In genomic region chr2:167544456-167544855, GRCm38 (mm10) we compare ENCODE assay signal across 9 mouse cellular contexts. TPM values are rescaled to one million over a fixed set of nuclear protein-coding genes. Genes with fewer than 3 reads are reported as not detected.
DNase-seq lines count a peak whose midpoint lies in the region; ATAC-seq and TF ChIP-seq lines count a peak whose summit lies in the region.
"Had no signal": no experiment of that assay in that cellular context is flagged by ENCODE, and none has a peak within 500 bp of the region (broad histone marks: within the 10 kb centered on the region; RNA-seq: fewer than 3 reads in every experiment).

No protein-coding gene starts in this region.

- H3K9me3 ChIP-seq in hindbrain, embryonic 10.5 days = no peaks in the 10 kb centered on the region
- H3K9me3 ChIP-seq in hindbrain, postnatal 0 days (ENCODE audit: low read length) = no peaks in the 10 kb centered on the region
- no peaks in the 10 kb centered on the region for H3K9me3 ChIP-seq in heart, postnatal 0 days (replicated peaks; ENCODE audit: control insufficient read depth, low read length)
- H3K9me3 ChIP-seq in liver, embryonic 13.5 days (replicated peaks) = no peaks in the 10 kb centered on the region

- no peak for TF ChIP-seq EP300 in heart, postnatal 0 days (IDR thresholded peaks at IDR 0.05; ENCODE audit: low read depth)

- DNase-seq in hindbrain, embryonic 10.5 days (ENCODE audit: low spot score) = no peak
- DNase-seq in hindbrain, postnatal 0 days (ENCODE audit: low spot score) = no peak
- DNase-seq in NIH3T3 (ENCODE audit: low read depth) = peak; percentile 46
- no peak for DNase-seq in heart, postnatal 0 days (ENCODE audit: low spot score)
- DNase-seq in liver, embryonic 13.5 days = no peak
- no peak for DNase-seq in layer of hippocampus, postnatal 25 days (ENCODE audit: extremely low spot score in 1 of 2, low spot score in 1 of 2)
- DNase-seq in c-Kit-positive CD71-positive TER-119-positive erythroid progenitor cells, embryonic 14.5 days (ENCODE audit: low spot score) = no peak
- DNase-seq: adrenal gland, postnatal 10 days had no signal

- WGBS in hindbrain, embryonic 10.5 days = 59% methylated on average over 5 of the region's 5 CpGs
- WGBS in hindbrain, postnatal 0 days = 65% methylated on average over 5 of the region's 5 CpGs
- WGBS in heart, postnatal 0 days = 63% methylated on average over 5 of the region's 5 CpGs
- 45% methylated on average over 5 of the region's 5 CpGs for WGBS in liver, embryonic 13.5 days (ENCODE audit: insufficient replicate concordance)

- peak overlapping the region; percentile 86 for H3K27ac ChIP-seq in hindbrain, embryonic 10.5 days
- H3K27ac ChIP-seq in hindbrain, postnatal 0 days = no peak overlapping the region
- peak overlapping the region; percentile 86 for H3K27ac ChIP-seq in heart, postnatal 0 days (ENCODE audit: low read depth)
- H3K27ac ChIP-seq in liver, embryonic 13.5 days = peak overlapping the region; percentile 75; the same call in 1 of the 2 replicates

- no peak overlapping the region for H3K9ac ChIP-seq in hindbrain, postnatal 0 days (replicated peaks; ENCODE audit: low read length)
- H3K9ac ChIP-seq in heart, postnatal 0 days (replicated peaks; ENCODE audit: low read depth, low read length) = no peak overlapping the region
- no peak overlapping the region for H3K9ac ChIP-seq in liver, embryonic 13.5 days

- H3K4me3 ChIP-seq in hindbrain, embryonic 10.5 days = 0 out of 2 replicates have a peak overlapping the region, but pooled peaks have one; percentile 1
- no peak overlapping the region for H3K4me3 ChIP-seq in hindbrain, postnatal 0 days (ENCODE audit: low read length)
- H3K4me3 ChIP-seq in heart, postnatal 0 days (ENCODE audit: low read depth, low read length) = no peak overlapping the region
- no peak overlapping the region for H3K4me3 ChIP-seq in liver, embryonic 13.5 days (replicated peaks)

- H3K4me2 ChIP-seq in hindbrain, postnatal 0 days (ENCODE audit: low read depth, low read length) = no peak overlapping the region
- H3K4me2 ChIP-seq in heart, postnatal 0 days (ENCODE audit: low read depth, low read length) = no peak overlapping the region
- no peak overlapping the region for H3K4me2 ChIP-seq in liver, embryonic 13.5 days

- TF ChIP-seq CTCF in hindbrain, postnatal 0 days (IDR thresholded peaks at IDR 0.05; ENCODE audit: low read depth) = no peak
- no peak for TF ChIP-seq CTCF in heart, postnatal 0 days (IDR thresholded peaks at IDR 0.05; ENCODE audit: low read depth)

- peaks cover 59% of the 10 kb centered on the region for H3K4me1 ChIP-seq in hindbrain, embryonic 10.5 days (replicated peaks)
- no peaks in the 10 kb centered on the region for H3K4me1 ChIP-seq in hindbrain, postnatal 0 days (ENCODE audit: insufficient read depth, low read length)
- H3K4me1 ChIP-seq in heart, postnatal 0 days (ENCODE audit: control insufficient read depth, insufficient read depth) = peaks cover 11% of the 10 kb centered on the region
- H3K4me1 ChIP-seq in liver, embryonic 13.5 days (replicated peaks) = peaks cover 22% of the 10 kb centered on the region

- peaks cover 40% of the 10 kb centered on the region for H3K27me3 ChIP-seq in hindbrain, embryonic 10.5 days (ENCODE audit: insufficient read depth, poor library complexity, severe bottlenecking)
- no peaks in the 10 kb centered on the region for H3K27me3 ChIP-seq in hindbrain, postnatal 0 days (ENCODE audit: insufficient read depth, low read length)
- H3K27me3 ChIP-seq in heart, postnatal 0 days (ENCODE audit: control insufficient read depth, insufficient read depth, low read length) = no peaks in the 10 kb centered on the region
- H3K27me3 ChIP-seq in liver, embryonic 13.5 days = peaks cover 23% of the 10 kb centered on the region

- ATAC-seq in hindbrain, postnatal 0 days = no peak
- ATAC-seq in heart, postnatal 0 days (ENCODE audit: insufficient read depth, low read depth) = no peak
- ATAC-seq in liver, embryonic 13.5 days (ENCODE audit: low read depth) = no peak
- ATAC-seq in megakaryocyte progenitor cell, adult 5-6 weeks (replicated peaks; ENCODE audit: poor library complexity) = no peak

- peaks cover 12% of the 10 kb centered on the region for H3K36me3 ChIP-seq in hindbrain, embryonic 10.5 days
- H3K36me3 ChIP-seq in hindbrain, postnatal 0 days (ENCODE audit: insufficient read depth, low read length) = no peaks in the 10 kb centered on the region
- 0 out of 2 replicates have a peak, but pooled peaks cover 4% of the 10 kb centered on the region for H3K36me3 ChIP-seq in heart, postnatal 0 days (replicated peaks; ENCODE audit: control insufficient read depth, insufficient read depth, low read length)
- H3K36me3 ChIP-seq in liver, embryonic 13.5 days = no peaks in the 10 kb centered on the region; the same call in 1 of the 2 replicates

RNA-seq across cellular contexts. Expression of gene Snai1, which starts 6.5 kb away (rescaled TPM):
- polyA plus RNA-seq in hindbrain, embryonic 10.5 days (2016; fragmentation: Nextera tagmentation; extraction: Ambion mirVana) = 45.3 and 45.5 TPM in 2 replicates
- 0.93 and 1.2 TPM in 2 replicates for total RNA-seq in hindbrain, postnatal 0 days (2014; rRNA removed)
- polyA plus RNA-seq in hindbrain, postnatal 0 days (2015; fragmentation: Nextera tagmentation; extraction: Ambion mirVana) = 3.6 and 4.3 TPM in 2 replicates
- total RNA-seq in heart, postnatal 0 days (2014; rRNA removed; ENCODE audit: low replicate concordance) = 1.5 TPM in 1 of 2 replicates, not detected in the other
- polyA plus RNA-seq in heart, postnatal 0 days (2015; fragmentation: Nextera tagmentation; extraction: Ambion mirVana) = 6.0 and 7.0 TPM in 2 replicates
- 1.8 and 2.5 TPM in 2 replicates for polyA plus RNA-seq in liver, embryonic 13.5 days (2015; fragmentation: Nextera tagmentation; extraction: Ambion mirVana)
- under 1 TPM; 0.27 to 0.75 TPM for total RNA-seq in layer of hippocampus, postnatal 25 days (2021)
- not detected in 2 replicates for total RNA-seq in megakaryocyte progenitor cell, adult 5-6 weeks (2015)
- total RNA-seq in megakaryocyte progenitor cell, adult 5-6 weeks (2017) = 0.33 and 0.44 TPM in 2 replicates

RNA-seq across cellular contexts. Expression of gene Spata2, which starts 51.8 kb away (rescaled TPM):
- 20.1 and 25.1 TPM in 2 replicates for polyA plus RNA-seq in hindbrain, embryonic 10.5 days (2016; fragmentation: Nextera tagmentation; extraction: Ambion mirVana)
- total RNA-seq in hindbrain, postnatal 0 days (2014; rRNA removed) = 41.3 and 45.6 TPM in 2 replicates
- polyA plus RNA-seq in hindbrain, postnatal 0 days (2015; fragmentation: Nextera tagmentation; extraction: Ambion mirVana) = 27.6 and 29.4 TPM in 2 replicates
- total RNA-seq in heart, postnatal 0 days (2014; rRNA removed; ENCODE audit: low replicate concordance) = 17.2 and 17.6 TPM in 2 replicates
- 9.1 and 12.2 TPM in 2 replicates for polyA plus RNA-seq in heart, postnatal 0 days (2015; fragmentation: Nextera tagmentation; extraction: Ambion mirVana)
- polyA plus RNA-seq in liver, embryonic 13.5 days (2015; fragmentation: Nextera tagmentation; extraction: Ambion mirVana) = 7.0 and 9.4 TPM in 2 replicates
- total RNA-seq in layer of hippocampus, postnatal 25 days (2021) = 10 to 100 TPM; 78.7 to 83.9 TPM
- 10.5 and 11.8 TPM in 2 replicates for total RNA-seq in megakaryocyte progenitor cell, adult 5-6 weeks (2015)
- 7.4 and 7.7 TPM in 2 replicates for total RNA-seq in megakaryocyte progenitor cell, adult 5-6 weeks (2017)

RNA-seq across cellular contexts. Expression of gene Rnf114, which starts 52.0 kb away (rescaled TPM):
- 137 TPM in 2 replicates for polyA plus RNA-seq in hindbrain, embryonic 10.5 days (2016; fragmentation: Nextera tagmentation; extraction: Ambion mirVana)
- 68.7 and 89.6 TPM in 2 replicates for total RNA-seq in hindbrain, postnatal 0 days (2014; rRNA removed)
- 79.8 and 85.8 TPM in 2 replicates for polyA plus RNA-seq in hindbrain, postnatal 0 days (2015; fragmentation: Nextera tagmentation; extraction: Ambion mirVana)
- total RNA-seq in heart, postnatal 0 days (2014; rRNA removed; ENCODE audit: low replicate concordance) = 90.0 and 102 TPM in 2 replicates
- 63.6 and 73.9 TPM in 2 replicates for polyA plus RNA-seq in heart, postnatal 0 days (2015; fragmentation: Nextera tagmentation; extraction: Ambion mirVana)
- polyA plus RNA-seq in liver, embryonic 13.5 days (2015; fragmentation: Nextera tagmentation; extraction: Ambion mirVana) = 32.5 and 33.2 TPM in 2 replicates
- 10 to 100 TPM; 51.1 to 53.1 TPM for total RNA-seq in layer of hippocampus, postnatal 25 days (2021)
- 31.5 and 39.0 TPM in 2 replicates for total RNA-seq in megakaryocyte progenitor cell, adult 5-6 weeks (2015)
- total RNA-seq in megakaryocyte progenitor cell, adult 5-6 weeks (2017) = 18.7 and 18.9 TPM in 2 replicates
